Comparison of ENCODE assay signal across 17 mouse cellular contexts in genomic region chr9:87556552-87556951, GRCm38 (mm10).
DNase-seq lines count a peak whose midpoint lies in the region; ATAC-seq lines count a peak whose summit lies in the region.
"Had no signal": no experiment of that assay in that cellular context is flagged by ENCODE, and none has a peak within 500 bp of the region (broad histone marks: within the 10 kb centered on the region; RNA-seq: fewer than 3 reads in every experiment).

No protein-coding gene starts in this region.

- no peaks in the 10 kb centered on the region for H3K4me1 ChIP-seq in kidney, embryonic 14.5 days (ENCODE audit: control insufficient read depth, insufficient read depth, low read length)
- H3K4me1 ChIP-seq in embryonic facial prominence, embryonic 12.5 days: peaks cover 6% of the 10 kb centered on the region
- H3K4me1 ChIP-seq in neural tube, embryonic 12.5 days: no peaks in the 10 kb centered on the region
- H3K4me1 ChIP-seq: forebrain, embryonic 15.5 days; liver, embryonic 15.5 days; megakaryocyte, embryonic 14.5 days; stomach, embryonic 15.5 days had no signal

- 0 out of 2 replicates have a peak, but pooled peaks have one; percentile 9 for ATAC-seq in kidney, embryonic 14.5 days (ENCODE audit: low FRiP score, low TSS enrichment)
- no peak; the same call in 1 of the 2 replicates for ATAC-seq in embryonic facial prominence, embryonic 12.5 days (ENCODE audit: insufficient number of reproducible peaks, insufficient read depth, low FRiP score, low TSS enrichment)
- ATAC-seq in neural tube, embryonic 12.5 days (ENCODE audit: low FRiP score, low read depth): peak; percentile 21; the same call in 1 of the 2 replicates
- no peak for ATAC-seq in megakaryocyte, adult 5-6 weeks (ENCODE audit: poor library complexity, severe bottlenecking)
- ATAC-seq: forebrain, embryonic 15.5 days had no signal

- no peak overlapping the region for H3K4me3 ChIP-seq in kidney, embryonic 14.5 days (ENCODE audit: low read length)
- H3K4me3 ChIP-seq in embryonic facial prominence, embryonic 12.5 days: no peak overlapping the region
- no peak overlapping the region for H3K4me3 ChIP-seq in neural tube, embryonic 12.5 days
- H3K4me3 ChIP-seq: forebrain, embryonic 15.5 days; hindbrain, embryonic 10.5 days; layer of hippocampus, adult 2 months; left cerebral cortex, adult 2 months; liver, embryonic 15.5 days; megakaryocyte, embryonic 14.5 days; stomach, embryonic 15.5 days had no signal

- no peak overlapping the region for H3K4me2 ChIP-seq in kidney, embryonic 14.5 days (replicated peaks; ENCODE audit: low read depth, low read length)
- H3K4me2 ChIP-seq in embryonic facial prominence, embryonic 12.5 days (replicated peaks): peak overlapping the region; percentile 15; the same call in 1 of the 2 replicates
- no peak overlapping the region for H3K4me2 ChIP-seq in neural tube, embryonic 12.5 days (replicated peaks)
- H3K4me2 ChIP-seq: forebrain, embryonic 15.5 days; liver, embryonic 15.5 days; stomach, embryonic 15.5 days had no signal

- WGBS in kidney, embryonic 14.5 days: 14% methylated on average over 7 of the region's 7 CpGs
- WGBS in embryonic facial prominence, embryonic 12.5 days: 9% methylated on average over 7 of the region's 7 CpGs
- WGBS in neural tube, embryonic 12.5 days: 49% methylated on average over 7 of the region's 7 CpGs

- no peaks in the 10 kb centered on the region for H3K9me3 ChIP-seq in kidney, embryonic 14.5 days (ENCODE audit: control insufficient read depth, low read length)
- H3K9me3 ChIP-seq in embryonic facial prominence, embryonic 12.5 days: no peaks in the 10 kb centered on the region
- no peaks in the 10 kb centered on the region for H3K9me3 ChIP-seq in neural tube, embryonic 12.5 days
- H3K9me3 ChIP-seq: forebrain, embryonic 15.5 days; hindbrain, embryonic 10.5 days; liver, embryonic 15.5 days; stomach, embryonic 15.5 days had no signal

- no peaks in the 10 kb centered on the region; the same call in 1 of the 2 replicates for H3K27me3 ChIP-seq in kidney, embryonic 14.5 days (ENCODE audit: control insufficient read depth, insufficient read depth, low read length)
- H3K27me3 ChIP-seq in embryonic facial prominence, embryonic 12.5 days: no peaks in the 10 kb centered on the region
- H3K27me3 ChIP-seq in neural tube, embryonic 12.5 days (replicated peaks): no peaks in the 10 kb centered on the region
- H3K27me3 ChIP-seq: forebrain, embryonic 15.5 days; liver, embryonic 15.5 days; megakaryocyte, embryonic 14.5 days; stomach, embryonic 15.5 days had no signal

- H3K27ac ChIP-seq in kidney, embryonic 14.5 days (ENCODE audit: low read depth, low read length): no peak overlapping the region
- no peak overlapping the region for H3K27ac ChIP-seq in embryonic facial prominence, embryonic 12.5 days
- no peak overlapping the region for H3K27ac ChIP-seq in neural tube, embryonic 12.5 days
- H3K27ac ChIP-seq: forebrain, embryonic 15.5 days; hindbrain, embryonic 10.5 days; layer of hippocampus, adult 2 months; left cerebral cortex, adult 2 months; liver, embryonic 15.5 days; stomach, embryonic 15.5 days had no signal

- no peaks in the 10 kb centered on the region for H3K36me3 ChIP-seq in kidney, embryonic 14.5 days (ENCODE audit: control insufficient read depth, insufficient read depth, low read length)
- H3K36me3 ChIP-seq in embryonic facial prominence, embryonic 12.5 days: no peaks in the 10 kb centered on the region
- no peaks in the 10 kb centered on the region for H3K36me3 ChIP-seq in neural tube, embryonic 12.5 days
- H3K36me3 ChIP-seq: forebrain, embryonic 15.5 days; hindbrain, embryonic 10.5 days; liver, embryonic 15.5 days; stomach, embryonic 15.5 days had no signal

- H3K9ac ChIP-seq in kidney, embryonic 14.5 days (ENCODE audit: low read depth, low read length): no peak overlapping the region
- no peak overlapping the region for H3K9ac ChIP-seq in embryonic facial prominence, embryonic 12.5 days
- H3K9ac ChIP-seq in neural tube, embryonic 12.5 days: no peak overlapping the region
- H3K9ac ChIP-seq: forebrain, embryonic 15.5 days; liver, embryonic 15.5 days; stomach, embryonic 15.5 days had no signal

- DNase-seq in kidney, postnatal 25 days: no peak
- DNase-seq in embryo, embryonic 11 days: peak; percentile 16
- DNase-seq in cerebellum, adult 18-20 months: no peak
- DNase-seq: cerebellum, postnatal 25 days; kidney, adult 9 months; lung, postnatal 10 days had no signal

Comparison
In these comparisons a context has a peak if more than half of its experiments do, and no peak if none do; other contexts are left out.
1. ATAC-seq: peak in kidney, embryonic 14.5 days (single experiment) and neural tube, embryonic 12.5 days (single experiment); none in embryonic facial prominence, embryonic 12.5 days (single experiment) and megakaryocyte, adult 5-6 weeks (single experiment).